Mouse (Mus musculus): ENCODE measurements around the gene Gm19426. TPM values are rescaled to one million over a fixed set of nuclear protein-coding genes. Genes with fewer than 3 reads are reported as not detected.

Gene Gm19426
- total and polyA plus RNA-seq, 3 experiments = not detected

DNA sequence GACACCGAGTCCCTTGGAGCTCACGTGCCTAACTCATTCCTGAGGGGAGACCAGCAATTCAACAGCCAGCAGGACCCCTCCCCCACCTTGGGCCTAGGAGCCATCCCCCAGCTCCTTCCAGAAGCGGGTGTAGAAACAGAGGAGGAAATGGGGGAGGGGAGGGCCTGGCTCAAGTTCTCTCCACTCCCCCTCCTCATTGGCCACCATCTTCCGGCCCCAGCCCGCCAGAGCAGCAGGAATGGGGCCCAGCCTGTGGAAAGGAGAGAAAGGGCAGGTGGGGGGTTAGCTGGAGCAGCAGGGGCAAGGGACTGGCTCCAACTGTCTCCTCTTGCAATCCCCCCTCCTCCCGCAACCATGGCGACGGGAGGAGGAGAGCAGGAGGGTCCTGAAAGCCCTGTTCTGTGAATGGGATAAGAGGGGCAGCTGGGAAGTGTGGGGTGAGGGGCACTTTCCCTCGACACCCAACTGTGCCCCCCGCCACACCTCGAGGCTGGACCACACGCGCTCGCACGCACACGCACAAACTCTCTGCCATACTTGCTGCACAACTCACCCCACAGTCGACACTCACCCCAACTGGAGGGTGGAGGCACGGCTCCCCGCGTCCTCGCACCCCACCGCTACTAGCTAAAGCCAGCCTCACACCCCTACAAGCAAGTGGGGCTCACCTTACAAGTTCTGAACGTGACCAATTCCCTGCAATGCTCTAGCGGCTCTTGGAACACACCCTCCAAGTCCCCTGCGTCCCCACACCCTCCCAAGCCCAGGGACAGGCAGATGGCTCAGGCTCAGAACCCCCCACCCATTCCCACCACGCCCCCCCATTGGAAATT, 788 bp downstream of the Gm19426 start:
- no peak overlapping the region for H3K9ac ChIP-seq (ENCODE audit: control insufficient read depth, low read depth, low read length, poor library complexity, severe bottlenecking)
- H3K4me3 ChIP-seq (ENCODE audit: control insufficient read depth in 1 of 2, insufficient read depth in 1 of 2, low read depth in 2 of 2, low read length in 2 of 2) = no peak overlapping the region
- no peaks in the 10 kb centered on the region for H3K36me3 ChIP-seq (ENCODE audit: control insufficient read depth in 1 of 2, insufficient read depth in 2 of 2, low read length in 2 of 2)
- no peaks in the 10 kb centered on the region for H3K79me2 ChIP-seq (ENCODE audit: control insufficient read depth, insufficient read depth, low read length, poor library complexity)
- H3K27me3 ChIP-seq (ENCODE audit: control insufficient read depth in 1 of 2, insufficient read depth in 2 of 2, low read length in 2 of 2) = peaks cover 11 to 25% of the 10 kb centered on the region in 2 experiments
- H3K9me3 ChIP-seq (replicated peaks; ENCODE audit: insufficient read depth, low read length) = no peaks in the 10 kb centered on the region
- no peaks in the 10 kb centered on the region for H3K4me1 ChIP-seq (ENCODE audit: control insufficient read depth in 1 of 2, insufficient read depth in 2 of 2, low read length in 2 of 2)
- no peak for TF ChIP-seq UBTF (IDR thresholded peaks at IDR 0.05; ENCODE audit: borderline replicate concordance, insufficient read depth, low read depth, low read length)
- no peak for TF ChIP-seq ZNF384 (IDR thresholded peaks at IDR 0.05; ENCODE audit: low read depth, low read length)
- TF ChIP-seq HCFC1 (IDR thresholded peaks at IDR 0.05; ENCODE audit: low read depth, low read length) = no peak
- no peak for TF ChIP-seq POLR2A (IDR thresholded peaks at IDR 0.05; ENCODE audit: control insufficient read depth in 1 of 2, insufficient read depth in 1 of 2, low read depth in 1 of 2, low read length in 2 of 2, poor library complexity in 1 of 2)
- TF ChIP-seq ZMIZ1 (IDR thresholded peaks at IDR 0.05; ENCODE audit: low read depth, low read length) = no peak
- TF ChIP-seq MYB (IDR thresholded peaks at IDR 0.05; ENCODE audit: low read depth, low read length) = no peak
- TF ChIP-seq ZC3H11A (IDR thresholded peaks at IDR 0.05; ENCODE audit: low read depth, low read length) = no peak
- TF ChIP-seq CTCF (IDR thresholded peaks at IDR 0.05 in 2 of 3, conservative IDR thresholded peaks at IDR 0.05 in 1 of 3; ENCODE audit: control insufficient read depth in 1 of 3, insufficient read depth in 1 of 3, low read depth in 2 of 3, low read length in 3 of 3, poor library complexity in 1 of 3, severe bottlenecking in 1 of 3) = no peak
- no peak for TF ChIP-seq NELFE (IDR thresholded peaks at IDR 0.05; ENCODE audit: low read depth, low read length)
- no peak for TF ChIP-seq MAFK (IDR thresholded peaks at IDR 0.05; ENCODE audit: borderline replicate concordance, low read depth, low read length)
- no peak for TF ChIP-seq POLR2AphosphoS5 (IDR thresholded peaks at IDR 0.05; ENCODE audit: borderline replicate concordance, low read depth, low read length)
- TF ChIP-seq SMC3 (IDR thresholded peaks at IDR 0.05; ENCODE audit: low read depth, low read length) = no peak
- no peak for TF ChIP-seq USF1 (IDR thresholded peaks at IDR 0.05; ENCODE audit: low read depth, low read length)
- TF ChIP-seq TAL1 (IDR thresholded peaks at IDR 0.05; ENCODE audit: low read length) = no peak
- no peak for TF ChIP-seq TBP (IDR thresholded peaks at IDR 0.05; ENCODE audit: low read depth, low read length)
- no peak overlapping the region for H3K27ac ChIP-seq (ENCODE audit: control insufficient read depth, low read depth, low read length)
- DNase-seq (ENCODE audit: low read depth, low spot score) = no peak

DNA sequence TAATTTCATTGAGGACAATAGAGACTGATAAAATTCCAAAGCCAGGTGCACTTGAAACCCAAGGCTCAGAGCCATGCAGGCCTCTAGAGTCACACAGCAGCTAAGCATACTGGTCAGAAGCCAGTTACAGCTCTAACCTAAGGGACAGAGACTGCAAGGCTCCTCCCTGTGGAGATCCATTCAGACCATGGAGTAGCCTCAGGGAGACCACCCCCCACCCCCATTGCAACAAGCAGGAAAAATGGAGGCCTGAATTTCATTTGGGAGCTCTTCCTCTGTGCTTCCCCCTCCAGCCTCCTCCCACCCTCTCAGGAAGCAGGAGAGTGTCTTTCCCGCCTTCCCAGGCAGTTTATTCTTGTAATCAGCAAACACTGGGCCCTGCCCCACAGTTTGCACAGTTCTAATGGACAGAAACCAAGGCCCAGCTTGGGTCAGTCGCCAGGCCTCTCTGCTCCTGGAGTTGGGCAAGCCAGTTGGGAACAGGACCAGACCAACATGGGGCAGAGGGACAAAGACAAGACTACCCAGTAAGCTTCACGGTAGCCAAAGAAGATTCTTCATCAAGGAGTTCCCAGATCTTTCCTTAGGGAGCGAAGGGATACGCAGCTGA, 1.5 kb downstream of the Gm19426 start:
- H3K79me2 ChIP-seq (ENCODE audit: control insufficient read depth, insufficient read depth, low read length, poor library complexity) = no peaks in the 10 kb centered on the region
- H3K9me3 ChIP-seq (replicated peaks; ENCODE audit: insufficient read depth, low read length) = no peaks in the 10 kb centered on the region
- no peak overlapping the region for H3K27ac ChIP-seq (ENCODE audit: control insufficient read depth, low read depth, low read length)
- H3K9ac ChIP-seq (ENCODE audit: control insufficient read depth, low read depth, low read length, poor library complexity, severe bottlenecking) = no peak overlapping the region
- TF ChIP-seq KAT2A (conservative IDR thresholded peaks at IDR 0.05; ENCODE audit: low read depth, low read length) (no peak), RCOR1 (IDR thresholded peaks at IDR 0.05; ENCODE audit: low read depth, low read length) (no peak), POLR2AphosphoS5 (IDR thresholded peaks at IDR 0.05; ENCODE audit: borderline replicate concordance, low read depth, low read length) (no peak), MYB (IDR thresholded peaks at IDR 0.05; ENCODE audit: low read depth, low read length) (no peak), BHLHE40 (IDR thresholded peaks at IDR 0.05; ENCODE audit: borderline replicate concordance, low read depth, low read length) (no peak), E2F4 (IDR thresholded peaks at IDR 0.05; ENCODE audit: borderline replicate concordance, low read depth, low read length) (no peak), ELF1 (IDR thresholded peaks at IDR 0.05; ENCODE audit: low read depth, low read length) (no peak), MEF2A (IDR thresholded peaks at IDR 0.05; ENCODE audit: extremely low read depth, insufficient replicate concordance, low read depth, low read length, poor library complexity, severe bottlenecking) (no peak), ZKSCAN1 (IDR thresholded peaks at IDR 0.05; ENCODE audit: low read depth, low read length) (no peak), NELFE (IDR thresholded peaks at IDR 0.05; ENCODE audit: low read depth, low read length) (no peak)
- no peaks in the 10 kb centered on the region for H3K36me3 ChIP-seq (ENCODE audit: control insufficient read depth in 1 of 2, insufficient read depth in 2 of 2, low read length in 2 of 2)
- no peak for DNase-seq (ENCODE audit: low read depth, low spot score)
- peaks cover 5 to 19% of the 10 kb centered on the region in 2 experiments for H3K27me3 ChIP-seq (ENCODE audit: control insufficient read depth in 1 of 2, insufficient read depth in 2 of 2, low read length in 2 of 2)
- no peak overlapping the region for H3K4me3 ChIP-seq (ENCODE audit: control insufficient read depth in 1 of 2, insufficient read depth in 1 of 2, low read depth in 2 of 2, low read length in 2 of 2)
- H3K4me1 ChIP-seq (ENCODE audit: control insufficient read depth in 1 of 2, insufficient read depth in 2 of 2, low read length in 2 of 2) = no peaks in the 10 kb centered on the region
